Mouse (Mus musculus) testis, adult 2 months (tissue): ENCODE results near the gene Cdk1.

Experiments used
- CTCF ChIP-seq: fragments of 200-500 bp; IDR thresholded peaks from 2 replicates; pipeline ENCODE4 v1.5.1; 2012; ENCODE audit warnings: low read depth, mild to moderate bottlenecking, inconsistent platforms, low read length, moderate library complexity; ENCODE audit not compliant: control insufficient read depth, insufficient read depth, insufficient replicate concordance
- POLR2A ChIP-seq: fragments of 200-500 bp; IDR thresholded peaks from 2 replicates; pipeline ENCODE4 v1.6.1; 2012; ENCODE audit warnings: low read depth, mild to moderate bottlenecking, inconsistent platforms, low read length, moderate library complexity; ENCODE audit not compliant: control insufficient read depth

GRCm38 (mm10) chr10:69373796-69374550 is 21.2 kb upstream of the Cdk1 start:
- TF ChIP-seq POLR2A (no peak), CTCF (no peak)
